Mouse (Mus musculus) lung, postnatal 0 days (tissue): Measurements from ENCODE around the gene Gm9903.

Experiments used
- CTCF ChIP-seq: IDR thresholded peaks from 2 replicates; pipeline ENCODE4 v1.5.1; 2016; ENCODE audit warnings: antibody characterized with exemption, mild to moderate bottlenecking
- EP300 ChIP-seq: IDR thresholded peaks from 2 replicates; pipeline ENCODE4 v1.6.1; 2016; ENCODE audit warnings: antibody characterized with exemption, mild to moderate bottlenecking, control low read depth

- TF ChIP-seq EP300 (no peak), CTCF (peak; percentile 96)
Measured at GRCm38 (mm10) chr5:33589221-33589888, 40.4 kb upstream of the Gm9903 start.
